Mouse (Mus musculus): Measurements from ENCODE around the gene Tunar. TPM values are rescaled to one million over a fixed set of nuclear protein-coding genes. Genes with fewer than 3 reads are reported as not detected.

The Tunar gene
- polyA plus RNA-seq, 1 experiment from 2014 or later: 0.16 TPM

GRCm38 (mm10) chr12:105363648-105364047 is 30.0 kb downstream of the Tunar start:
- H3K4me3 ChIP-seq (ENCODE audit: low read depth, low read length): no peak overlapping the region
- H3K36me3 ChIP-seq (ENCODE audit: control insufficient read depth, insufficient read depth, low read length): no peaks in the 10 kb centered on the region
- H3K4me1 ChIP-seq (replicated peaks; ENCODE audit: control insufficient read depth, insufficient read depth, low read length): no peaks in the 10 kb centered on the region
- ATAC-seq (replicated peaks; ENCODE audit: low FRiP score) (no peak), DNase-seq (ENCODE audit: low spot score) (no peak)
- H3K9ac ChIP-seq (ENCODE audit: low read depth, low read length): no peak overlapping the region
- H3K27ac ChIP-seq (ENCODE audit: low read depth, low read length): no peak overlapping the region
- H3K27me3 ChIP-seq (replicated peaks; ENCODE audit: control insufficient read depth, insufficient read depth, low read length): no peaks in the 10 kb centered on the region
- no peak overlapping the region for H3K4me2 ChIP-seq
- WGBS: 78% methylated on average over 2 of the region's 2 CpGs
- H3K9me3 ChIP-seq (ENCODE audit: control insufficient read depth, low read length): no peaks in the 10 kb centered on the region

- DNase-seq (ENCODE audit: low spot score): no peak
- 73% methylated on average over 8 of the region's 8 CpGs for WGBS
- H3K4me2 ChIP-seq: no peak overlapping the region
- H3K4me3 ChIP-seq (ENCODE audit: low read depth, low read length): no peak overlapping the region
- no peaks in the 10 kb centered on the region for H3K9me3 ChIP-seq (ENCODE audit: control insufficient read depth, low read length)
- no peaks in the 10 kb centered on the region for H3K36me3 ChIP-seq (ENCODE audit: control insufficient read depth, insufficient read depth, low read length)
- no peak overlapping the region for H3K9ac ChIP-seq (ENCODE audit: low read depth, low read length)
- ATAC-seq (replicated peaks; ENCODE audit: low FRiP score): no peak
- no peaks in the 10 kb centered on the region for H3K27me3 ChIP-seq (replicated peaks; ENCODE audit: control insufficient read depth, insufficient read depth, low read length)
- no peak overlapping the region for H3K27ac ChIP-seq (ENCODE audit: low read depth, low read length)
- H3K4me1 ChIP-seq (replicated peaks; ENCODE audit: control insufficient read depth, insufficient read depth, low read length): no peaks in the 10 kb centered on the region
Observed at GRCm38 (mm10) chr12:105374564-105374963, 40.9 kb downstream of the Tunar start.

- no peaks in the 10 kb centered on the region for H3K9me3 ChIP-seq (ENCODE audit: control insufficient read depth, low read length)
- no peak overlapping the region for H3K9ac ChIP-seq (ENCODE audit: low read depth, low read length)
- H3K27me3 ChIP-seq (replicated peaks; ENCODE audit: control insufficient read depth, insufficient read depth, low read length): no peaks in the 10 kb centered on the region
- H3K4me2 ChIP-seq: no peak overlapping the region
- no peak for DNase-seq (ENCODE audit: low spot score)
- no peak for ATAC-seq (replicated peaks; ENCODE audit: low FRiP score)
- H3K36me3 ChIP-seq (ENCODE audit: control insufficient read depth, insufficient read depth, low read length): no peaks in the 10 kb centered on the region
- WGBS: 66% methylated on average over 12 of the region's 12 CpGs
- H3K4me1 ChIP-seq (replicated peaks; ENCODE audit: control insufficient read depth, insufficient read depth, low read length): no peaks in the 10 kb centered on the region
- no peak overlapping the region for H3K4me3 ChIP-seq (ENCODE audit: low read depth, low read length)
- no peak overlapping the region for H3K27ac ChIP-seq (ENCODE audit: low read depth, low read length)
Observed at GRCm38 (mm10) chr12:105376976-105377375, 43.3 kb downstream of the Tunar start.

- 70% methylated on average over 7 of the region's 7 CpGs for WGBS
- H3K36me3 ChIP-seq (ENCODE audit: control insufficient read depth, insufficient read depth, low read length): no peaks in the 10 kb centered on the region
- DNase-seq (ENCODE audit: low spot score) (no peak), ATAC-seq (replicated peaks; ENCODE audit: low FRiP score) (no peak)
- H3K4me1 ChIP-seq (replicated peaks; ENCODE audit: control insufficient read depth, insufficient read depth, low read length): no peaks in the 10 kb centered on the region
- H3K9ac ChIP-seq (ENCODE audit: low read depth, low read length): no peak overlapping the region
- H3K4me2 ChIP-seq: no peak overlapping the region
- no peak overlapping the region for H3K27ac ChIP-seq (ENCODE audit: low read depth, low read length)
- H3K4me3 ChIP-seq (ENCODE audit: low read depth, low read length): no peak overlapping the region
- H3K9me3 ChIP-seq (ENCODE audit: control insufficient read depth, low read length): no peaks in the 10 kb centered on the region
- no peaks in the 10 kb centered on the region for H3K27me3 ChIP-seq (replicated peaks; ENCODE audit: control insufficient read depth, insufficient read depth, low read length)
Observed at GRCm38 (mm10) chr12:105382733-105383132, 49.1 kb downstream of the Tunar start.

- Histone ChIP-seq H3K4me2 (no peak overlapping the region), H3K27ac (ENCODE audit: low read depth, low read length) (no peak overlapping the region), H3K9me3 (ENCODE audit: control insufficient read depth, low read length) (no peaks in the 10 kb centered on the region), H3K4me3 (ENCODE audit: low read depth, low read length) (no peak overlapping the region), H3K36me3 (ENCODE audit: control insufficient read depth, insufficient read depth, low read length) (no peaks in the 10 kb centered on the region), H3K4me1 (replicated peaks; ENCODE audit: control insufficient read depth, insufficient read depth, low read length) (no peaks in the 10 kb centered on the region), H3K27me3 (replicated peaks; ENCODE audit: control insufficient read depth, insufficient read depth, low read length) (no peaks in the 10 kb centered on the region), H3K9ac (ENCODE audit: low read depth, low read length) (no peak overlapping the region)
- ATAC-seq (replicated peaks; ENCODE audit: low FRiP score) (no peak), DNase-seq (ENCODE audit: low spot score) (no peak)
- 82% methylated on average over 7 of the region's 7 CpGs for WGBS
Observed at GRCm38 (mm10) chr12:105394671-105395070, 61.0 kb downstream of the Tunar start.

GRCm38 (mm10) chr12:105398172-105398571 is 64.5 kb downstream of the Tunar start:
- 54% methylated on average over 5 of the region's 5 CpGs for WGBS
- no peaks in the 10 kb centered on the region for H3K9me3 ChIP-seq (ENCODE audit: control insufficient read depth, low read length)
- H3K9ac ChIP-seq (ENCODE audit: low read depth, low read length): no peak overlapping the region
- H3K4me1 ChIP-seq (replicated peaks; ENCODE audit: control insufficient read depth, insufficient read depth, low read length): no peaks in the 10 kb centered on the region
- H3K36me3 ChIP-seq (ENCODE audit: control insufficient read depth, insufficient read depth, low read length): no peaks in the 10 kb centered on the region
- no peak overlapping the region for H3K27ac ChIP-seq (ENCODE audit: low read depth, low read length)
- H3K27me3 ChIP-seq (replicated peaks; ENCODE audit: control insufficient read depth, insufficient read depth, low read length): no peaks in the 10 kb centered on the region
- no peak overlapping the region for H3K4me3 ChIP-seq (ENCODE audit: low read depth, low read length)
- no peak for DNase-seq (ENCODE audit: low spot score)
- H3K4me2 ChIP-seq: no peak overlapping the region
- no peak for ATAC-seq (replicated peaks; ENCODE audit: low FRiP score)

- DNase-seq (ENCODE audit: low spot score): no peak
- ATAC-seq (replicated peaks; ENCODE audit: low FRiP score): no peak
- Histone ChIP-seq H3K36me3 (ENCODE audit: control insufficient read depth, insufficient read depth, low read length) (no peaks in the 10 kb centered on the region), H3K4me2 (no peak overlapping the region), H3K27me3 (replicated peaks; ENCODE audit: control insufficient read depth, insufficient read depth, low read length) (no peaks in the 10 kb centered on the region), H3K9ac (ENCODE audit: low read depth, low read length) (no peak overlapping the region), H3K27ac (ENCODE audit: low read depth, low read length) (no peak overlapping the region), H3K4me1 (replicated peaks; ENCODE audit: control insufficient read depth, insufficient read depth, low read length) (no peaks in the 10 kb centered on the region), H3K9me3 (ENCODE audit: control insufficient read depth, low read length) (no peaks in the 10 kb centered on the region), H3K4me3 (ENCODE audit: low read depth, low read length) (no peak overlapping the region)
- 76% methylated on average over 5 of the region's 5 CpGs for WGBS
Observed at GRCm38 (mm10) chr12:105403742-105404141, 70.1 kb downstream of the Tunar start.

GRCm38 (mm10) chr12:105406008-105406407 is 72.3 kb downstream of the Tunar start:
- no peak overlapping the region for H3K27ac ChIP-seq (ENCODE audit: low read depth, low read length)
- H3K4me3 ChIP-seq (ENCODE audit: low read depth, low read length): no peak overlapping the region
- no peak for ATAC-seq (replicated peaks; ENCODE audit: low FRiP score)
- 59% methylated on average over 6 of the region's 6 CpGs for WGBS
- H3K36me3 ChIP-seq (ENCODE audit: control insufficient read depth, insufficient read depth, low read length): no peaks in the 10 kb centered on the region
- no peaks in the 10 kb centered on the region for H3K4me1 ChIP-seq (replicated peaks; ENCODE audit: control insufficient read depth, insufficient read depth, low read length)
- H3K9me3 ChIP-seq (ENCODE audit: control insufficient read depth, low read length): no peaks in the 10 kb centered on the region
- no peak overlapping the region for H3K9ac ChIP-seq (ENCODE audit: low read depth, low read length)
- no peak for DNase-seq (ENCODE audit: low spot score)
- no peak overlapping the region for H3K4me2 ChIP-seq
- no peaks in the 10 kb centered on the region for H3K27me3 ChIP-seq (replicated peaks; ENCODE audit: control insufficient read depth, insufficient read depth, low read length)

- no peaks in the 10 kb centered on the region for H3K27me3 ChIP-seq (replicated peaks; ENCODE audit: control insufficient read depth, insufficient read depth, low read length)
- no peak for DNase-seq (ENCODE audit: low spot score)
Observed at GRCm38 (mm10) chr12:105413909-105414308, 80.2 kb downstream of the Tunar start.

More at GRCm38 (mm10) chr12:105413909-105414308, 80.2 kb downstream of the Tunar start:
- H3K4me2 ChIP-seq: no peak overlapping the region
- H3K4me3 ChIP-seq (ENCODE audit: low read depth, low read length): no peak overlapping the region
- no peak for ATAC-seq (replicated peaks; ENCODE audit: low FRiP score)
- no peak overlapping the region for H3K9ac ChIP-seq (ENCODE audit: low read depth, low read length)
- no peaks in the 10 kb centered on the region for H3K9me3 ChIP-seq (ENCODE audit: control insufficient read depth, low read length)
- no peaks in the 10 kb centered on the region for H3K36me3 ChIP-seq (ENCODE audit: control insufficient read depth, insufficient read depth, low read length)
- 88% methylated on average over 8 of the region's 8 CpGs for WGBS
- H3K27ac ChIP-seq (ENCODE audit: low read depth, low read length): no peak overlapping the region
- H3K4me1 ChIP-seq (replicated peaks; ENCODE audit: control insufficient read depth, insufficient read depth, low read length): no peaks in the 10 kb centered on the region

All from liver, embryonic 11.5 days (tissue).